Mouse (Mus musculus): ENCODE measurements around the gene Hdac5.

DNA sequence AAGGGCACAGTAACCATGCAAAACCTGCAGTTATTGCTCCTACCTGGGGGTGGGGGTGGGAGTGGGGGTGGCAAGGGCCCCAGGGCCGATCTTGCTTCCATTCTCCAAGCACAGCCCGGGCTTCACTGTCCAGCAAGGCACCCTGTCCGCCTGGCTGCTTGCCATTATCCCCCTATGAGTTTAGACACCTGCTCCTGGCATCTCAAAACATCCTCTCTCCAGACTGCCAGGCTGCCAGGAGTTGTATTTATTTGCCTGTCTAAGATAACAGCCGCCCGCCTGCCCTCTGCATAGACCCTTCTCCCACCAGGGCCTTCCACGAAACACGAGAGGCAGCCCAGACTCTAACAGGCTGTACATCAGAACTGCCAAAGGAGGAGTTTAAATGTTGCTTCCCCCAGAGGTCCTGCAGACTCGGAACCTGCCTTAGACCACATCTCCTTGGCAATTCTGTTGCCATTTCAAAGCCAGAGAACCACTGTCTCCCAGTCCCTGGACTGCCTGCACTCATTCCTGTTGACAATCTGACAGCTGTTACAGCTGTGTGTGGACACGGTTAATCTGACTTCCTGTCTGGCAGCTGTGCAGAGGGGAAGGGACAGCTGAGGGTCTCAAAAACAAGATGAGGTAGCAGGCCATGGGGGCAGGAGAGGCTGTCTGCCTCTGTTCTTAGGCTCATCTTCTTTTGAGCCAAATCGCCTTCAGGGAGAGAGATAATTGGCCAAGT is 15.4 kb downstream of the Hdac5 start:
- TF ChIP-seq POLR2A (IDR thresholded peaks at IDR 0.05; ENCODE audit: extremely low read depth, insufficient read depth, low read length) (no peak), CTCF (IDR thresholded peaks at IDR 0.05; ENCODE audit: extremely low read depth, insufficient read depth, low read length) (no peak)
